Mouse (Mus musculus) 3T3-L1 (cell line): ENCODE measurements at regions not wholly inside any gene's neighbourhood (a gene's known extent, or its start where the extent isn't known, plus 50 kb on each side); places are given as distances from the start of the nearest gene placed in this dataset.
A peak's percentile ranks its signal among the peaks of the same experiment; 100 is the strongest.

Source experiments
- DNase-seq: peaks from one replicate; pipeline ENCODE4 v3.0.0-alpha.2; 2015; ENCODE audit warnings: low read depth, low spot score

DNA sequence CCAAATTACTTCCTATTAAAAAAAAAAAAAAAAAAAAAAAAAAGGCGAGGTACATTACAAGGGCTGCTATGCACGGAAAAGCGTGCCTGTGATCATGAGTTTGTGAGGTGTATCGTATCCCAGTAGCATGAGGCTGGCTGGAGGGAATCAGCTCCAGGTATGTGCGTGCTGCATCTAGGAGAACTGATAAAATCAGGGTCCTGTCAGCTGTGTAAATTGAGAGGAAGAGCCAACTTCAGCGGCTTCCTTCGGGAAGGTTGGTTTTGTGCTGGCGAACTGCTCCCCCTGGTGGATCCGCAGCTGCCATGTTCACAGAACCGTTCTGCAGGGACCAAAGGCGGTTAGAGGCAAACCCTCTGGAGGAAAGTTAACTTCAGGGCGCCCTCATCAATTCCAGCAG, 60.8 kb upstream of the Gm10295 start:
- peak; percentile 88 for DNase-seq

DNA sequence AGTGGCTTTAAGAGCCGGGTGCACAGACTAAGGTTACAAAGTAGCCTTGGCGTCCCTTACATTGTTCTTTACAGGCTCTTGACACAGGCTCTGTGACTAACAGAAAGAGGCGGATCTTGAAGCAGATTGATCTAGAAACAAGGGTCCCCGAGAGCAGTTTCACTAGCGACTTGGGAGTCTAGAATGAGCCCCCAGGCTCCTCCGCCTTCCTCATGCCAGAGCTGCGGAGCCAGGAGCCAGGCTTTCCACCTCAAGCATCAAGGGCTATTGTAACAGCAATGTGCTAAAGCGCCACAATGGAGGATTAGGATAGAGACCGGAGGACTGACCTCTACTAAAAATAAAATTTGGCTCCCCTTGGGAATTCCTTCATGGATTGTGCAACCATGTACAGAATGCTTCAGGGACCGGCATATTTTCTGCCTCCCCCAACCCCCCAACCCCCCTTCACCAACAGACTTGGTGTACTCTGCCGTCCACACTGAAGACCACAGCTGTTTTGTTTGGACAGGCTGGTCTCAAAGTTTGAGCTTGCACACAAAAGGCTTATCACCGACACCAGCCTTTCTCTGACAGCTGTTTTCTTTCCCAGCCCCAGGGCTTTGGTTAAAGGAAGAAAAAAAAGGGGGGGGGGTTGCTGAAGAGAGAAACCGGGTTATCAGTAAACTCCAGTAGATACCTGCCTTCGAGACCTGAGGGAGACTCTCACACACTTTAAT, 60.2 kb upstream of the Gm10295 start:
- DNase-seq: peak; percentile 32

- DNase-seq: no peak
Observed at GRCm38 (mm10) chr7:71409903-71410302, 58.6 kb upstream of the Gm10295 start.

DNA sequence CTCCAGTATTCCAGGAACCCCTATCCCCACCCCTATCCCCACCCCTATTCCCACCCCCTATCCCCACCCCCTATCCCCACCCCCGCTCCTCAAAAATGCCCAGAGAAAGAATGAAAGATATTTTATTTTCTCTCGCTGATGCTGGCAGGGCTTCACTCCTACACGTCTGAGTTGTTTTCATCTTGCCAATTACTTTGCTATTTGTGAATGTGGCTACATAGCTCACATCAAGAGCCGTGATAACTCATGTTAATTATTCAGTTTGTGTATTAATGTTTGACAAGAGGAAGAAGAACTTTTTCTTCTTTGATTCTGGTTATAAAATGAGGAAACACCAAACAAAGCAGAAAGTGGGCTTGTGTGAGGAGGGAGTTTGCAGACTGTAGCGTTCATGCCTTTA, 57.8 kb upstream of the Gm10295 start:
- DNase-seq: no peak

DNA sequence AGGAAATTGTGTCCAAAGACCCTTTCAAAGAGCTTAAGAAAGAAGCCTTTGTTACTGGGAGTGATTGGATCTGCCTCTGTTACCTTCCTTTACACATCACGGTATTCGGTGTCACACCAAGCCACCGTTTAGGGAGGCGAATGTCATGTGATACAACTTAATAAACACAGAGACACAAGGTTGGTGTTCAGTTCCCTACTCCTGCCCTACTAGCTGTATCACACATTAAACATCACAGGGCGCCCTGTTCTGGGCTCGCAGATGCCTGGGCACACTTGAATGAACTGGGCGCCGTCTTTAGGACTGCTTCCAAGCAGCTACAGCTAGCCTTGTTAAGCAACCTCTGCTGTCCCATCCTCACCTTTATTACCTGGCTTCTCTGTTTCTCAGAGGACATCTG, 55.0 kb upstream of the Gm10295 start:
- no peak for DNase-seq
